Mouse (Mus musculus) thymus, postnatal 0 days (tissue): Measurements from ENCODE around the gene Lrfn3. TPM values are rescaled to one million over a fixed set of nuclear protein-coding genes. Genes with fewer than 3 reads are reported as not detected.
A peak's percentile ranks its signal among the peaks of the same experiment; 100 is the strongest.

Source experiments
- DNase-seq: peaks from one replicate; pipeline ENCODE4 v3.0.0-alpha.2; 2015; ENCODE audit warnings: low spot score
- polyA plus RNA-seq: library from polyadenylated mRNA; unstranded; fragments of >200 nt; fragmentation: Nextera tagmentation; extraction: Ambion mirVana; gene quantifications from 2 replicates; pipeline ENCODE4 v1.2.1, GENCODE M21; 2015

Gene Lrfn3
- polyA plus RNA-seq, 1 experiment from 2014 or later = 0.18 TPM

- peak; percentile 79 for DNase-seq
These were observed 15.8 kb downstream of the Lrfn3 start for GRCm38 (mm10) chr7:30346635-30347379.

GRCm38 (mm10) chr7:30339432-30340109 lies 23.0 kb downstream of the Lrfn3 start:
- DNase-seq = no peak

- peak; percentile 71 for DNase-seq
These were observed 26.2 kb downstream of the Lrfn3 start for GRCm38 (mm10) chr7:30336384-30336783.

GRCm38 (mm10) chr7:30335688-30336087 lies 26.9 kb downstream of the Lrfn3 start:
- DNase-seq = no peak

- DNase-seq = no peak
These were observed 28.0 kb downstream of the Lrfn3 start for GRCm38 (mm10) chr7:30334563-30334962.

- DNase-seq = peak; percentile 4
These were observed 29.1 kb downstream of the Lrfn3 start for GRCm38 (mm10) chr7:30333436-30333835.

- DNase-seq = no peak
These were observed 29.8 kb downstream of the Lrfn3 start for GRCm38 (mm10) chr7:30332622-30333259.

GRCm38 (mm10) chr7:30331887-30332286 lies 30.7 kb downstream of the Lrfn3 start:
- DNase-seq = peak; percentile 84

- no peak for DNase-seq
These were observed 34.2 kb downstream of the Lrfn3 start for GRCm38 (mm10) chr7:30328379-30328778.

GRCm38 (mm10) chr7:30327140-30327539 lies 35.4 kb downstream of the Lrfn3 start:
- DNase-seq = no peak

GRCm38 (mm10) chr7:30326427-30326826 lies 36.1 kb downstream of the Lrfn3 start:
- DNase-seq = no peak

- peak; percentile 80 for DNase-seq
These were observed 37.2 kb downstream of the Lrfn3 start for GRCm38 (mm10) chr7:30325364-30325763.

- DNase-seq = no peak
These were observed 38.1 kb downstream of the Lrfn3 start for GRCm38 (mm10) chr7:30324300-30324944.

- DNase-seq = no peak
These were observed 38.8 kb downstream of the Lrfn3 start, which contains the start of gene Sdhaf1 for GRCm38 (mm10) chr7:30323795-30324194. Gene Sdhaf1 (minus strand): TSS chr7:30323895.

GRCm38 (mm10) chr7:30322865-30323264 lies 39.7 kb downstream of the Lrfn3 start:
- DNase-seq = peak; percentile 32

GRCm38 (mm10) chr7:30322285-30322667 lies 40.3 kb downstream of the Lrfn3 start:
- DNase-seq = peak; percentile 95

GRCm38 (mm10) chr7:30321539-30322284 lies 40.9 kb downstream of the Lrfn3 start, which contains the start of gene E130208F15Rik:
Gene E130208F15Rik (plus strand): TSS chr7:30321740.
- DNase-seq = peak; percentile 84

- no peak for DNase-seq
These were observed 41.6 kb downstream of the Lrfn3 start for GRCm38 (mm10) chr7:30320946-30321345.

- DNase-seq = no peak
These were observed 44.4 kb downstream of the Lrfn3 start for GRCm38 (mm10) chr7:30318142-30318541.

GRCm38 (mm10) chr7:30315559-30316529 lies 46.7 kb downstream of the Lrfn3 start:
- DNase-seq = no peak
